Mouse (Mus musculus) midbrain, embryonic 14.5 days (tissue): Measurements from ENCODE around the gene Cyp2c66. TPM values are rescaled to one million over a fixed set of nuclear protein-coding genes. Genes with fewer than 3 reads are reported as not detected.
"Not testable (repeated sequence)": the region's sequence is repeated elsewhere in the genome, so short reads cannot be mapped to it uniquely, and the experiment has no call there.

ENCODE experiments used
- ATAC-seq: fragments of 200-750 bp; cut with Nextera tagmentation; 2 replicates; pipeline ENCODE4 v1.8.0; 2017; ENCODE audit warnings: moderate number of reproducible peaks, moderate library complexity; ENCODE audit not compliant: low FRiP score, low TSS enrichment
- DNase-seq: peaks from one replicate; pipeline ENCODE4 v3.0.0-alpha.2; 2015
- H3K27ac ChIP-seq: fragments of 300-500 bp; sonication (generic); replicated peaks from 2 replicates; pipeline ENCODE4 v1.5.1; 2014; ENCODE audit warnings: mild to moderate bottlenecking, low read depth, low read length, moderate library complexity
- H3K27me3 ChIP-seq: fragments of 300-500 bp; sonication (generic); 2 replicates; pipeline ENCODE4 v1.6.1; 2014; ENCODE audit warnings: low read length, control low read depth, mixed read lengths; ENCODE audit not compliant: control insufficient read depth, insufficient read depth
- H3K36me3 ChIP-seq: fragments of 300-500 bp; sonication (generic); 2 replicates; pipeline ENCODE4 v1.6.1; 2014; ENCODE audit warnings: low read length, control low read depth; ENCODE audit not compliant: control insufficient read depth, insufficient read depth
- H3K4me1 ChIP-seq: fragments of 300-500 bp; sonication (generic); 2 replicates; pipeline ENCODE4 v1.6.1; 2014; ENCODE audit warnings: mild to moderate bottlenecking, antibody characterized with exemption, low read length, control low read depth; ENCODE audit not compliant: control insufficient read depth, insufficient read depth
- H3K4me2 ChIP-seq: fragments of 300-500 bp; sonication (generic); 2 replicates; pipeline ENCODE4 v1.6.1; 2014; ENCODE audit warnings: mild to moderate bottlenecking, low read length, moderate library complexity
- H3K4me3 ChIP-seq: fragments of 300-500 bp; sonication (generic); replicated peaks from 2 replicates; pipeline ENCODE4 v1.5.1; 2014; ENCODE audit warnings: low read depth, low read length
- H3K9ac ChIP-seq: fragments of 300-500 bp; sonication (generic); replicated peaks from 2 replicates; pipeline ENCODE4 v1.6.1; 2014; ENCODE audit warnings: mild to moderate bottlenecking, low read length, moderate library complexity
- H3K9me3 ChIP-seq: fragments of 300-500 bp; sonication (generic); 2 replicates; pipeline ENCODE4 v1.6.1; 2016; ENCODE audit warnings: low read length, control low read depth, mixed read lengths; ENCODE audit not compliant: control insufficient read depth
- WGBS: fragments of 180-500 bp; shearing (Covaris S2); extraction: QIAGEN DNeasy Blood & Tissue Kit; methylation state at CpG from one replicate; pipeline ENCODE4 v1.1.7; 2014; 5-methylcytosine and 5-hydroxymethylcytosine counted together
- polyA plus RNA-seq: library from polyadenylated mRNA; unstranded; fragments of >200 nt; fragmentation: Nextera tagmentation; extraction: Ambion mirVana; gene quantifications from 2 replicates; pipeline ENCODE4 v1.2.1, GENCODE M21; 2014

The Cyp2c66 gene
- polyA plus RNA-seq, result not detected in 2 replicates

DNA sequence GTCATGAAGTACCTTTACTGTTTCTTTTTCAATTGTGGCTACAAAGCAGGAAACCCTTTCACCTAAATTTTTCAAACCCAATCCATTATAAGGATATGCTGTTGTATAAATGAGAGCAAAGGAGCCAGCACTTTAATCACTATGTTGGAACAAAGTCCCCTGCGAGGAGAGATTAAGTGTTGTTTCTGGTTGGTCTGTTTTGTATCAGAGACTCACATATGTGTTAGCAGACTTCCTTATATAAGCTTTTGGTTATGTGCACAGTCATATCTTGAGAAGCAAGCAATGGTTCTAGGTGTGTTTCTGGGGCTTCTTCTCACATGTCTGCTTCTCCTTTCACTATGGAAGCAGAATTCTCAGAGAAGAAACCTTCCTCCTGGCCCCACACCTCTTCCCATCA, at the start of gene Cyp2c66:
Gene Cyp2c66 (plus strand): TSS at position 255 of the 400 bp plus-strand sequence.
- ATAC-seq (no peak), DNase-seq (no peak)
- Histone ChIP-seq H3K9ac (no peak within 1 kb of the TSS), H3K36me3 (no peaks in the 10 kb centered on the region), H3K27ac (no peak within 1 kb of the TSS), H3K4me2 (no peak within 1 kb of the TSS), H3K27me3 (no peaks in the 10 kb centered on the region), H3K9me3 (no peaks in the 10 kb centered on the region), H3K4me1 (no peaks in the 10 kb centered on the region), H3K4me3 (no peak within 1 kb of the TSS)
- WGBS, result 84% methylated on average over 1 of the region's 1 CpGs

- DNase-seq, H3K4me2 ChIP-seq, ATAC-seq, H3K27ac ChIP-seq, H3K9ac ChIP-seq, H3K27me3 ChIP-seq, H3K4me1 ChIP-seq, H3K4me3 ChIP-seq, H3K36me3 ChIP-seq: not testable (repeated sequence)
- 72% methylated on average over 2 of the region's 2 CpGs for WGBS
- H3K9me3 ChIP-seq, result peaks cover 19% of the 10 kb centered on the region; the same call in 1 of the 2 replicates
Observed at GRCm38 (mm10) chr19:39098779-39099178, 14.9 kb upstream of the Cyp2c66 start.

DNA sequence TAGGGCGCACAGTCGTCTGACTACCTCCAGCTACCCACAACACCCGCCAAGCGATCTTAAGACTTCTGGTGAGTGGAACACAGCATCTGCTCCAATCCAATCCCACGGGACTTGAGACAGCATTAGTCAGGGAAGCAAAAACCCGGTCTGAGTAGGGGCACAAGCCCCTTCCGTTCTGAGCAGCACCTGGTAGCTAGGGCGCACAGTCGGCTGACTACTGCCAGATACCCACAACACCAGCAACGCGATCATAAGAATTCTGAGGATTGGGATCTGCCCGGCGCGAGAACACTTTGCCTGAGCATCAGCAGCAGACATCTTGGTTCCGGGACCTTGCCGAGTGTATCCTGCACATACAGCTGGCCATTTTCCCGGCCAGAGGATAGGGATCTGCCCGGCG, 43.1 kb downstream of the Cyp2c66 start:
- H3K4me3 ChIP-seq, ATAC-seq, H3K36me3 ChIP-seq, H3K27me3 ChIP-seq, H3K27ac ChIP-seq, H3K9ac ChIP-seq, H3K9me3 ChIP-seq, H3K4me1 ChIP-seq, H3K4me2 ChIP-seq, DNase-seq: not testable (repeated sequence)
- WGBS, result 82% methylated on average over 19 of the region's 19 CpGs

Other genes with a start within 250 kb of the Cyp2c66 start
- gene Hells, start 183.0 kb upstream of the Cyp2c66 start, polyA plus RNA-seq, result 6.2 and 13.8 TPM in 2 replicates
- gene Cyp2c55, start 106.9 kb upstream of the Cyp2c66 start, polyA plus RNA-seq, result not detected in 2 replicates
- not detected in 2 replicates for gene Cyp2c65, start 52.9 kb upstream of the Cyp2c66 start, polyA plus RNA-seq
- gene Cyp2c29, start 155.5 kb downstream of the Cyp2c66 start, polyA plus RNA-seq, result not detected in 2 replicates